Mouse (Mus musculus) layer of hippocampus, adult 11-12 months (tissue): ENCODE results near the gene Kifc3.
"Not testable (repeated sequence)": the region's sequence is repeated elsewhere in the genome, so short reads cannot be mapped to it uniquely, and the experiment has no call there.

Experiments used
- DNase-seq: peaks from one replicate; pipeline ENCODE4 v3.0.0; 2022; ENCODE audit warnings: low spot score

Kifc3 gene

DNA sequence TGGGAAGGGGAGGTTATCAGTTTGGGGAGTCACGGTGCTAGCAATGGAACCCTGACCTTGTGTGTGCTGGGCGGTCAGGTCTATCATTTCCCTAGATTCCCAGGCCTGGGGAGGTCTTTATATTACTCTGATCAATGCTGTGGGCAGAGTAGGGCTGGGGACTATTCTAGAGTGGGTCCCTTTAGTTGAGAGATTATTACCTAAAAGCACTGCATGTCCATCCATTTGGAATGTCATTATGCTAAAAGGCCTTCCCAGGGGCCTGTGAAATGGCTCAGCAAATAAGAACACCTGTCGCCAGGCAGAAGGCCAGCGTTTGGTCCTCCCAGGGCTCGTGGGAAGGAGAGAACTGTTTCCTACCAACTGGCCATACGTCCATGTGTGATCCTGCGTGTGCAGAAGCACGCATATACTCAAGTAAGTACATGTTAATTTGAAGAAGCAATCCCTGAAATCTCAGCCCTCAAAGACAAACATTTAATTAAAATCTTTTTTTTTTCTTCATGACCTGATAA, 499 bp downstream of the Kifc3 start:
- no peak for DNase-seq

GRCm38 (mm10) chr8:95201491-95201890, 1.1 kb downstream of the Kifc3 start:
- no peak for DNase-seq

DNA sequence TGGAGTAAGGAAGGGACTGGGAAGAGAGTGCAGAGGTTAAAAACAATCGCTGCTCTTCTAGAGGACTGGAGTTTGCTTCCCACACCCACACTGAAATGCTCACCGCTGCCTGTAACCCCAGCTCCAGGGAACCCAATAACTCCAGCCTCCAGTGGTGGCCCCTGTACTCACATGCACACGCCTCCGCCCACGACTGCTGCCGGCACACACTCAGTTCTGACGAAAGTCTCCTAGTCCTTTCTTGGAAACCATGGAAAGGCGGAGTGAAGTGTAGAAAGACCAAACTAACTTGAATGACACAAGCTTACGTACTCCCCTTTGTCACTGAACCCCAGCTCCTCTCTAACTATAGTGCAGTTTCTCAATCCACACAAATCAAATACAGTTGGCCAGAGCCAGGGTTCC, 2.6 kb downstream of the Kifc3 start:
- no peak for DNase-seq

DNA sequence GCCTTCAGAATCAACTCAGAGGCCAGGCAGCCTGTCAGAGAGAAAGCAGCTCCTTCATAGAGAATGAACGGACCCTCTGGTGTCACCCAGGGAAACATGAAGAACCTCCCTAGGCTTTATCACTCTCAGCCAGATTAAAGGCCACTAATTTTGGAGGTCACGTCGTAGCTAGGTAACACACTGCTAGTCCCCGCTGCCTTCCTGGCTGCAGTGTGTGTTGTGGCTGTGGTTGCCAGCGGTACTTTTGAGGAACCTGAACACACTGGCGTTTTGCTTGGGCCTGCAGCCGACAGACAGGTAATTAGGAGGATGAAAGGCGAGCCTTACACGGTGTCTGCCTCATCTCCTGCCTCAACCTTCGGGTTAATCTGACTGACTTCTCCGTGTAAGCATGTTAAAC, 6.9 kb downstream of the Kifc3 start:
- DNase-seq = no peak

- DNase-seq = no peak
Observed at GRCm38 (mm10) chr8:95191497-95192175, 11.0 kb downstream of the Kifc3 start.

DNA sequence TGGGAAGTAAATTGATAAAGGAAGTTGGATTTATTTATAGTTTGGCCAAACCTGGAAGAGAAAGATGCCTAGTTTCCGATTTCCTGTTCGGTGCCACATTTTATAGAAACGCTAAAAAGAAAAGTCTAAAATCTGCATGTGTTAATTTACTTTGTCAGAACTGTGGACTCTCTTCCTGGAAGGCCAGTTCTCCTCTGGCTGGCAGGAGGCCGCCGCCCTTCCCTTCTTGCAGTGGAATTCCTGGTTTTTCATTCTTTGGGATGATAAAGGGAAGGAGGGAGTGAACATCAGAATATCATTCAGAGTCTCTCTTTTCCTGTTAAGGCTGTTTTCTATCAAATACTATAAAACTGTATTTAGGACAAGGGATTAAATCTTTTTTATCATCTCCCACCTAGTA, 15.0 kb downstream of the Kifc3 start:
- no peak for DNase-seq

GRCm38 (mm10) chr8:95185891-95186513, 16.6 kb downstream of the Kifc3 start:
- no peak for DNase-seq

- DNase-seq = no peak
Observed at GRCm38 (mm10) chr8:95185104-95185503, 17.5 kb downstream of the Kifc3 start.

DNA sequence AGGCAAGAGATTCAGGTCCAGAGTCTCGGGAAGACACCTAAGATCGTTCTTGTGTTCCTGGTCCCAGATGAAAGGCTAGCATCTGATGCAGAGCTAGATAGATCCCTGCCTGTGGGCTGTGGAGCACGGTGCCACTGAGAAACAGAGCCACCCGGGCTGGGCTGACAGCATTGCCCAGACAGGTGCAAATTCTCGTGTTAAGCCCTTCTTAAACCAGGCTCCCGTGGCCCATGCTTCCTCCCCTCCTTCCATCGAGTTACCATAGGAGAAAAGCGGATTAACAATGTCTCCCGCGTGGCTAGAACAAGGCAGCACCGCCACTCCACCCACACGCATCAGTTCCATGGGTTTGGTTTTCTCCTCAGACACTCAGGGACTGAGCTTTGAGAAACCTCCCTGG, 18.4 kb downstream of the Kifc3 start:
- DNase-seq = no peak

- DNase-seq = no peak
Observed at GRCm38 (mm10) chr8:95181850-95182249, 20.8 kb downstream of the Kifc3 start.

DNA sequence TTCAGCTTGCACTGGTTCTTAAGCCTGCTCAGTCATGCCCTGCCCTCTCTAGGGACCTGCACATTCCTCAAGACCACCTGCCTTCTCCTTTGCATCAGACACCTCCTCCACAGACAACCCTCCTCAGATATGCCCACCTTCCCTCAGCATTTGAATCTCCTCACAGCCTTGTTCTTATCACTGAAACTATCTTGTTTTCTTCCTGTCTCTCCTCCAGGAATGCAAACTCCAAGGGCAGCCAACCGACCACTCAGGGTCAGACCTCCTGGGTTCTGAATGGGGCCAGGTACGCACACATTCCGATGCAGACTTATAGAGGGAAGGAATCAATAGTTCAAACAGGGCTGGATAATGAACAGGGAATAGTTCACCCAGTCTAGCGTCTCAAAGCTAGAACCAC, 24.4 kb downstream of the Kifc3 start:
- no peak for DNase-seq

- no peak for DNase-seq
Observed at GRCm38 (mm10) chr8:95176985-95177384, 25.6 kb downstream of the Kifc3 start.

GRCm38 (mm10) chr8:95175808-95176207, 26.8 kb downstream of the Kifc3 start:
- DNase-seq = peak; percentile 47

- DNase-seq = peak; percentile 32
Observed at GRCm38 (mm10) chr8:95175306-95175705, 27.3 kb downstream of the Kifc3 start.

GRCm38 (mm10) chr8:95172433-95172832, 30.2 kb downstream of the Kifc3 start:
- no peak for DNase-seq

DNA sequence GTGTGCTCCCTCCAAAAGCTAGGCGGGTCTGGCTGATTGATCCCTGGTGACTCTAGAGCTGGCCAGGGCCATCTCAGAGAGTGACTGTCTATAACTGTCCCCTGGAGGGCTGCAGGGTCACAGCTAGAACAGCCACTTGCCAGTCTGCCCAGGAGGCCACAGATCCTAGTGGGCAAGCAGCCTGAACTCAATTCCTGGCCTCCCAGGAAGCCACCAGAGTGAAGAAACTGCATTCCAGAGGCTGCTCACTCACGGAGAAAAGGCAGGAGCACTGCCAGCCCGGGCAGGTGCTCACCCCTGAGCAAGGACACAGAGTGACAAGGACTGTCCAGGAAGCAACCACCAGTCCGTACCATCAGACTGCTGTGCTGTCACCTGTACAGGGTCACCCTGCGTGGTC, 34.9 kb downstream of the Kifc3 start:
- DNase-seq = no peak

GRCm38 (mm10) chr8:95166400-95166799, 36.2 kb downstream of the Kifc3 start:
- DNase-seq = no peak

DNA sequence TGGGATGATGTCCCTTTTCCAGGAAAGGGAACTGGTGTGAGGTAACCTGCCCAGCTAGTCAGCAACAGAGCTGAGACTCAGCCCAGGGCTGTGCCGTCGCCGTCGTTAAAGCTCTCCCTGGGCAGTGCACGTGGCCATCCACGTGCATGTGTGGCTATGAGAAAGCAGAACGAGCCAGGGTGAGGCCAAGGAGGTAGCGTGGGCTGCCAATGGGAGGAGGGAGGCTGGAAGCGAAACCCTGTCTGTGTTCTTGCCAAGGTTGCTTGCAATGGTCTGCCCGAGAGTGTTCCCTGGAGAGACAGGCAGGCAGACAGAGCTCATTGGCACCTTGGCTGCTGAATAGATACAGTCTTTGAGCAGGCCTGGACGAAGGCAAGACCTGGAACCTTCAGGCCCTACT, 36.7 kb downstream of the Kifc3 start:
- peak; percentile 64 for DNase-seq

- no peak for DNase-seq
Observed at GRCm38 (mm10) chr8:95164469-95164868, 38.1 kb downstream of the Kifc3 start.

DNA sequence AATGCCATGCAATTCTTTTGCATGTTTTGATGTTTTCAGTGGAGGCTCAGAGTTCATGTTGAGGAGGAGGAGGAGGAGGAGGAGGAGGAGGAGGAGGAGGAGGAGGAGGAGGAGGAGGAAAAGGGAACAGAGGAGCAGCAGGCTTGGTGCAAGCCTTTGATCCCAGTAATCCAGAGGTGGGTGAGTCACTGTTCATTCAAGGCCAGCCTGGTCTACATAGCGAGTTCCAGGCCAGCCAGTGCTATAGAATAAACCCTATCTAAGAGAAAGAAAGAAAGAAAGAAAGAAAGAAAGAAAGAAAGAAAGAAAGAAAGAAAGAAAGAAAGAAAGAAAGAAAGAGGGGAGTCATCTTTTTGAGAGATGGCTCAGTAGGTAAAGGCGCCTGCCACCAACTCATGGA, 38.6 kb downstream of the Kifc3 start:
- DNase-seq = not testable (repeated sequence)

DNA sequence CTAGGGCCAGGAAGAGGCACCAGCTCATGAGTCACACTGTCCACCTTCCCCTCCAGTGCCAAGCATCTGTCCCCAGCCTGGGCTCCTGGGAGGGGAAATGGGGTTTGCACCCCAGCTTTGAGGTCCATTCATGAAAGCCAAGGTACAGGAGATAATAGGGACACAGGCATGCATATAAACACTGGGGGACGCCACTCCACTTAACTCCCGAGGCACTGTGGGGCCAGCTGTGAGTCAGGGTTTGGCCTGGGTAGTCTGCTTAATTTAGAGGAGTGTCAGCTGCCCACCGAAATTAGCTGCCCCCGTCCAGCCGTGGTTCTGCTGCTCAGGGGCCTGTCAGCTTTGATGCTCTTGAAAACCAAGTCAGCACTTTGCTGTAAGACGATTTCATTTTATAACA, 39.8 kb downstream of the Kifc3 start:
- DNase-seq = no peak

DNA sequence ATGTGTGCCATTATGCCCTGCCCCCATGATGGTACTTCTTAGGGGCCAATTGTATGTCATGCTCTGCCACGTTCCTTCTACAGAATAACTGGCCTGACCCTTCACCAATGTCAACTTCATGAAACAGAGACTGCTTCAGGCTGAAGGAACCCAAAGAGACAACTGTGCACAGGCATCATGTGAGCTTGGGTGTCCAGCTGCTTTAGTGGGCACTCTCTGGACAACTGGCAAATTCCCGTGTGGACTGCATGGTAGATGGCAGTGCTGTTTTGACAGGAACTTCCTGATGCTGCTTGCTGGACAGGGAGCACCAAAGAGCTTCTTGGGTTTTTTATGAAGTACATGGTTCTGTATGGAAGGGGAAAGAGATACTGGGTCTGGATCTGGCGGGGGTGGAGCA, 43.3 kb downstream of the Kifc3 start:
- DNase-seq = no peak

GRCm38 (mm10) chr8:95158654-95159053, 44.0 kb downstream of the Kifc3 start:
- no peak for DNase-seq

DNA sequence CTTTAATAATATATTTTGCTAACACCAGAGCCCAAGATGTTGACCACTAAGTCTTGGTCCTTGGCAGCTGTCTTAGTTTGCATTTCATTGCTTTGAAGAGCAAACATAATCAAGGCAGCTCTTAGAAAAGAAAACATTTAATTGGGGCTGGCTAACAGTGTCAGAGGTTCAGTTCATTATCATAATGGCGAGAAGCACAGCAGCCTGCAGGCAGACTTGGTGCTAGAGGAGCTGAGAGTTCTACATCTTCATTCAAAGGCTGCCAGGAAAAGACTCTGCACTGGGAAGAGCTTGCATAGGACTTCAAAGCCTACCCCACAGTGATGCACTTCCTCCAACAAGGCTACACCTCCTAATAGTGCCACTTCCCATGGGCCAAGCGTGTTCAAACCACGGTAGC, 45.5 kb downstream of the Kifc3 start:
- DNase-seq = no peak
